Mouse (Mus musculus): ENCODE data around the gene Ifi206. TPM values are rescaled to one million over a fixed set of nuclear protein-coding genes. Genes with fewer than 3 reads are reported as not detected.

Ifi206 gene
- total RNA-seq (2023): 132 TPM

GRCm38 (mm10) chr1:173490812-173491480 is at the start of gene Ifi206:
TSS of gene Ifi206 (minus strand) at chr1:173491041.

GRCm38 (mm10) chr1:173535791-173536190 is 45.0 kb upstream of the Ifi206 start, which contains the start of gene Ifi214:
TSS of gene Ifi214 (minus strand) at chr1:173535957.

Other genes starting within 250 kb of the Ifi206 start
- not detected for gene Olfr418, start 225.0 kb downstream of the Ifi206 start, total RNA-seq (2023)
- not detected for gene Mptx2, start 213.3 kb downstream of the Ifi206 start, total RNA-seq (2023)
- not detected for gene Ackr1, start 157.3 kb downstream of the Ifi206 start, total RNA-seq (2023)
- gene Aim2, start 140.2 kb downstream of the Ifi206 start, total RNA-seq (2023): 65.8 TPM
- gene Cadm3, start 123.3 kb downstream of the Ifi206 start, total RNA-seq (2023): 0.15 TPM
- 55.3 TPM for gene Ifi214, start 44.9 kb upstream of the Ifi206 start, total RNA-seq (2023)
- gene Ifi213, start 108.2 kb upstream of the Ifi206 start, total RNA-seq (2023): 206 TPM
- 130 TPM for gene Ifi209, start 139.9 kb upstream of the Ifi206 start, total RNA-seq (2023)
- 117 TPM for gene Ifi208, start 182.6 kb upstream of the Ifi206 start, total RNA-seq (2023)

Data from CD8-positive naive resting alpha-beta T cell, adult 57 days (primary cell).